Mouse (Mus musculus): ENCODE results near the gene Plekhh2.

DNA sequence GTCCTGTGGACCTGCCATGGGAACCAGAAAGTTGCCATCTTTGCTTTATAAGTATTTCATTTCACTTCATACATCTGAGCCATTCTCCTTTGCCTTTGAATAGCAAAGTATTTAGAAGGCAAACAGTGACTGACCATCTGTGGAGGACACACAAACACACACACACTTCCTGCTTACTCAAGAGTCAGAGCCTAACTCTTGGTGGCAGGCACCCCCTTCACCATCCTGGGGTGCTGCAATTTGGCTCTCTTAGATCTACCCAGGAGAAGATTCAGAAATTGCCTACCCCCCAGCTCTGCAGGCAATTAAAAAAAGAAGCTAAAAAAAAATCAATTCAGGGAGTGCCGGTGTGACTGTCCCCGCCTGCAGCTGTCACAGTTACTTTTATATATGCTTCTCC lies 134.8 kb downstream of the Plekhh2 start:
- no peak for TF ChIP-seq POLR2A (IDR thresholded peaks at IDR 0.05; ENCODE audit: low read depth, low read length)
- no peak for TF ChIP-seq CTCF (conservative IDR thresholded peaks at IDR 0.05; ENCODE audit: insufficient read depth, insufficient read length, low read depth, low read length)
